Mouse (Mus musculus) midbrain, embryonic 14.5 days (tissue): ENCODE data around the gene Asic5. TPM values are rescaled to one million over a fixed set of nuclear protein-coding genes. Genes with fewer than 3 reads are reported as not detected.

ENCODE experiments used
- ATAC-seq: fragments of 200-750 bp; cut with Nextera tagmentation; 2 replicates; pipeline ENCODE4 v1.8.0; 2017; ENCODE audit warnings: moderate number of reproducible peaks, moderate library complexity; ENCODE audit not compliant: low FRiP score, low TSS enrichment
- DNase-seq: peaks from one replicate; pipeline ENCODE4 v3.0.0-alpha.2; 2015
- H3K27ac ChIP-seq: fragments of 300-500 bp; sonication (generic); replicated peaks from 2 replicates; pipeline ENCODE4 v1.5.1; 2014; ENCODE audit warnings: mild to moderate bottlenecking, low read depth, low read length, moderate library complexity
- H3K27me3 ChIP-seq: fragments of 300-500 bp; sonication (generic); 2 replicates; pipeline ENCODE4 v1.6.1; 2014; ENCODE audit warnings: low read length, control low read depth, mixed read lengths; ENCODE audit not compliant: control insufficient read depth, insufficient read depth
- H3K36me3 ChIP-seq: fragments of 300-500 bp; sonication (generic); 2 replicates; pipeline ENCODE4 v1.6.1; 2014; ENCODE audit warnings: low read length, control low read depth; ENCODE audit not compliant: control insufficient read depth, insufficient read depth
- H3K4me1 ChIP-seq: fragments of 300-500 bp; sonication (generic); 2 replicates; pipeline ENCODE4 v1.6.1; 2014; ENCODE audit warnings: mild to moderate bottlenecking, antibody characterized with exemption, low read length, control low read depth; ENCODE audit not compliant: control insufficient read depth, insufficient read depth
- H3K4me2 ChIP-seq: fragments of 300-500 bp; sonication (generic); 2 replicates; pipeline ENCODE4 v1.6.1; 2014; ENCODE audit warnings: mild to moderate bottlenecking, low read length, moderate library complexity
- H3K4me3 ChIP-seq: fragments of 300-500 bp; sonication (generic); replicated peaks from 2 replicates; pipeline ENCODE4 v1.5.1; 2014; ENCODE audit warnings: low read depth, low read length
- H3K9ac ChIP-seq: fragments of 300-500 bp; sonication (generic); replicated peaks from 2 replicates; pipeline ENCODE4 v1.6.1; 2014; ENCODE audit warnings: mild to moderate bottlenecking, low read length, moderate library complexity
- H3K9me3 ChIP-seq: fragments of 300-500 bp; sonication (generic); 2 replicates; pipeline ENCODE4 v1.6.1; 2016; ENCODE audit warnings: low read length, control low read depth, mixed read lengths; ENCODE audit not compliant: control insufficient read depth
- WGBS: fragments of 180-500 bp; shearing (Covaris S2); extraction: QIAGEN DNeasy Blood & Tissue Kit; methylation state at CpG from one replicate; pipeline ENCODE4 v1.1.7; 2014; 5-methylcytosine and 5-hydroxymethylcytosine counted together
- polyA plus RNA-seq: library from polyadenylated mRNA; unstranded; fragments of >200 nt; fragmentation: Nextera tagmentation; extraction: Ambion mirVana; gene quantifications from 2 replicates; pipeline ENCODE4 v1.2.1, GENCODE M21; 2014

The Asic5 gene
- polyA plus RNA-seq, 1 experiment from 2014 or later: not detected

DNA sequence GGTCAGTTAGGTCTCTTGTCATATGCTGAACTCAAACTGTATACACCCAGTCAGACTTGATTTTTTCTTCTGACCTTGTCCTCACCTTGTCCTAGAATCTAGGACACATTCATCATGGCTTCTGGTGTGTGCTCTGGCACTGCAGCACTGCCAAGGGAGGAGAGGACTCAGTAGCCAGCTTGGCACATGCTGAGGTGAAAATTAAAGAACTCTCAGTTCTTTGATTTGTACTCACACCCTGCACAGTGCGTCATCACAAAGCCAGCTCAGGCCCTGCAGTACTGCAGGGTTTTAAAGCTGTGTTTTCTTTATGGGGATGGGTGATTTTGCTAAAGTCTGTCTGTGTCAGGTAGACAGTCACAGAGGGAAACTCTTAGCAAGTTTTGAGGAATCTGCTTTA lies 45.2 kb downstream of the Asic5 start:
- no peak for ATAC-seq
- 86% methylated on average over 1 of the region's 1 CpGs for WGBS

GRCm38 (mm10) chr3:82029229-82029628 lies 47.1 kb downstream of the Asic5 start:
- Histone ChIP-seq H3K9ac (no peak overlapping the region), H3K27me3 (no peaks in the 10 kb centered on the region), H3K9me3 (no peaks in the 10 kb centered on the region), H3K27ac (no peak overlapping the region), H3K4me3 (no peak overlapping the region), H3K4me1 (no peaks in the 10 kb centered on the region), H3K4me2 (no peak overlapping the region), H3K36me3 (no peaks in the 10 kb centered on the region)
- 1% methylated on average over 3 of the region's 3 CpGs for WGBS
- no peak; the same call in 1 of the 2 replicates for ATAC-seq
- DNase-seq: peak; percentile 81

More for the DNA sequence above, 45.2 kb downstream of the Asic5 start:
- Histone ChIP-seq H3K27me3 (no peaks in the 10 kb centered on the region), H3K9ac (no peak overlapping the region), H3K4me3 (no peak overlapping the region), H3K4me1 (no peaks in the 10 kb centered on the region), H3K27ac (no peak overlapping the region), H3K9me3 (no peaks in the 10 kb centered on the region), H3K36me3 (no peaks in the 10 kb centered on the region), H3K4me2 (no peak overlapping the region)
- no peak for DNase-seq

DNA sequence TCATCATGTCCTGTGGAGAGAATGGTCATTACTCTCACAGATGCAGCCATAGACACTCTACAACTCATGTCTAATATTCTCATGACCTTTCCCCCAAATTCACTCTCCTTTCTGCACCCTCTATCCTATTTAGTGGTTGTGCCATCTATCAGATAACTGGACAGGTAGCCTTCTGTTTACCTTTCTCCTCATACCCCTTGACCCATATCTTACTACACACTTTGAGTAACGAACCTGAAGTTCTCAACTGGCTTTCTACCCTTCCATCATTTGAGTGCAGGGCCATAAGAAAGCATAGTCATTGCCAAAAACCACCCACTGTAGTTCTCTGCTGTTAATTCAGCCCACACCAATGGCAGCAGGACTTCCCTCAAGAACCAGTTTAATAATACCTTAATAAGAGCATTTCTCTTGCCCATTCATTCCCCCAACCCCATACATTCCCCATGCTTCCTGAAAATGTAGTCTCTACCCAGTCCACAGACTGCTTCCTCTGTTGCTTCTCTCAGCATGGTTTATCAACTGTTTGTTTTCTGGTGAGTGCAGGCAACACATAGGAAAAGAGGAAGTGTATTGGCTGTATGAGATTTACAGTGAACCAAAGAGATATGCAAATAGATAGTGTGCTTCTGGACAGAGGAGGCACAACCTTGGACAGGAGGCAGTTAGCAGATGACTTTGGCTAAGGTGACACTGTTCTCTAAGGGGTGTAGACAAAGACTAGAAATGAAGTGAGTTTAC lies 48.1 kb downstream of the Asic5 start:
- 91% methylated on average over 1 of the region's 1 CpGs for WGBS

DNA sequence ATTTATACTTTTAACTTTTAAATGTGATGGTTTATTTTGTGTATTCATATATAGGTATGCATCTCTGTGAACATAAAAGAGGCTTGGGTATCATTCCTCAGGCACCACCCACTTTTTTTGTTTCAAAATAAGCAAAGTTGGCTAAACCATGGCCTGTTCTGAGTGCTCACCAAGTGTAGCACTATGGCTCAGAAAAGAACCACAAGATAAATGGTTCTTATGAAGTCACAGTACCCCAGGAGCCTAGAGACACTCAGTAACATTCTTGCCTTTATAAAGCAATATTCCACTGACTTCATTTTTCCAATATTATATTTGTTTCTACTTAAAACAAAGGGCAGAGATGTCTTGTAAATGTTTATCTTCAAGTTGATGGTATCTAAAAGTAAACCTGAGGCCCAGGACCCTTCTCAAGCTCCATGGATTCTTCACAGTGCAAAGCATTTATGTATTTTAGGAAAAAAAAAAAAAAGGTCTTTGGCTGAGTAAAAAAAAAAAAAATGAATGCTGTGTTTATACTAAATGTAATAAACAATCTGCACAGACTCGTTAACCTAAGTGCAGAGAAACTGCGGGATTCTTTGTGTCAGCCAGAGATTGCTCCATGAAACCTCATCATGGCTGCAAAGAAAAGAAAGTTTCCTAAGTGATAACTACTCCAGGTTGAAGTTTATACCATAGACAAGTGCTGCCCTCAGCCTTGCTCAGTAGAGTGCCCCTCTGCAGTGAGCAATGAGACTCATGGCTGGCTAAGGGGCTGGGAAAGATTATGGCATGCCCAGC lies 54.4 kb downstream of the Asic5 start:
- H3K4me3 ChIP-seq: no peak overlapping the region
- 0 out of 2 replicates have a peak, but pooled peaks cover 4% of the 10 kb centered on the region for H3K36me3 ChIP-seq
- H3K9me3 ChIP-seq: no peaks in the 10 kb centered on the region
- H3K4me2 ChIP-seq: no peak overlapping the region
- H3K27me3 ChIP-seq: no peaks in the 10 kb centered on the region
- DNase-seq: no peak
- WGBS: 88% methylated on average over 2 of the region's 2 CpGs
- no peak overlapping the region for H3K27ac ChIP-seq
- H3K4me1 ChIP-seq: no peaks in the 10 kb centered on the region
- no peak overlapping the region for H3K9ac ChIP-seq
- no peak for ATAC-seq

More for the DNA sequence above, 48.1 kb downstream of the Asic5 start:
- H3K4me2 ChIP-seq: no peak overlapping the region
- H3K4me3 ChIP-seq: no peak overlapping the region
- no peak for ATAC-seq
- no peaks in the 10 kb centered on the region for H3K9me3 ChIP-seq
- DNase-seq: no peak
- no peaks in the 10 kb centered on the region for H3K36me3 ChIP-seq
- no peak overlapping the region for H3K27ac ChIP-seq
- no peaks in the 10 kb centered on the region for H3K27me3 ChIP-seq
- H3K4me1 ChIP-seq: no peaks in the 10 kb centered on the region
- no peak overlapping the region for H3K9ac ChIP-seq

GRCm38 (mm10) chr3:82043676-82044075 lies 61.6 kb downstream of the Asic5 start:
- Histone ChIP-seq H3K36me3 (no peaks in the 10 kb centered on the region), H3K4me3 (no peak overlapping the region), H3K9ac (no peak overlapping the region), H3K27ac (no peak overlapping the region), H3K4me1 (no peaks in the 10 kb centered on the region), H3K27me3 (no peaks in the 10 kb centered on the region), H3K4me2 (no peak overlapping the region), H3K9me3 (no peaks in the 10 kb centered on the region)
- 88% methylated on average over 6 of the region's 6 CpGs for WGBS
- DNase-seq (no peak), ATAC-seq (no peak)

GRCm38 (mm10) chr3:82044902-82045301 lies 62.8 kb downstream of the Asic5 start:
- Histone ChIP-seq H3K4me2 (no peak overlapping the region), H3K27ac (no peak overlapping the region), H3K36me3 (no peaks in the 10 kb centered on the region), H3K4me3 (no peak overlapping the region), H3K27me3 (no peaks in the 10 kb centered on the region), H3K9ac (no peak overlapping the region), H3K9me3 (no peaks in the 10 kb centered on the region), H3K4me1 (0 out of 2 replicates have a peak, but pooled peaks cover 4% of the 10 kb centered on the region)
- no peak for ATAC-seq
- no peak for DNase-seq
- 97% methylated on average over 5 of the region's 5 CpGs for WGBS

DNA sequence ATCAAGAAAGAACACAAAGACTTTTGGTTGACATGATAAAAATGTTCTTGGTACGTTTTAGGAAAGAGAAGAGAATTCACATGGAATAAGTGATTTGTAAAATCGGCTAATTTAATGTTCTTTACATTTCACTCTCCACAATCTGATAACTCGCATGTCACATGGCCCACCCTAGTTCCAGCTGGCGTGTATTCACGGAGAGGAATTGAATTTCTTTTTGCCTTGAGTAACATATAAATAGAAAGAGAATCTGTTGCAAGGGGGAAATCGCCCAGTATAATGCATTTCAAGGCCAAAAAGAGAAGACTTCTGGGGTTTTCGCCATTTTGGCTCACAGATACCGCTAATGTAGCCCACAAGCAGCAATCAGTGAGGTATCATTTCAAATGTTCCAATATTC lies 64.0 kb downstream of the Asic5 start:
- DNase-seq (no peak), ATAC-seq (no peak)
- Histone ChIP-seq H3K27ac (no peak overlapping the region), H3K4me1 (0 out of 2 replicates have a peak, but pooled peaks cover 4% of the 10 kb centered on the region), H3K4me3 (no peak overlapping the region), H3K27me3 (no peaks in the 10 kb centered on the region), H3K9ac (no peak overlapping the region), H3K9me3 (no peaks in the 10 kb centered on the region), H3K36me3 (no peaks in the 10 kb centered on the region), H3K4me2 (no peak overlapping the region)
- 93% methylated on average over 8 of the region's 8 CpGs for WGBS

DNA sequence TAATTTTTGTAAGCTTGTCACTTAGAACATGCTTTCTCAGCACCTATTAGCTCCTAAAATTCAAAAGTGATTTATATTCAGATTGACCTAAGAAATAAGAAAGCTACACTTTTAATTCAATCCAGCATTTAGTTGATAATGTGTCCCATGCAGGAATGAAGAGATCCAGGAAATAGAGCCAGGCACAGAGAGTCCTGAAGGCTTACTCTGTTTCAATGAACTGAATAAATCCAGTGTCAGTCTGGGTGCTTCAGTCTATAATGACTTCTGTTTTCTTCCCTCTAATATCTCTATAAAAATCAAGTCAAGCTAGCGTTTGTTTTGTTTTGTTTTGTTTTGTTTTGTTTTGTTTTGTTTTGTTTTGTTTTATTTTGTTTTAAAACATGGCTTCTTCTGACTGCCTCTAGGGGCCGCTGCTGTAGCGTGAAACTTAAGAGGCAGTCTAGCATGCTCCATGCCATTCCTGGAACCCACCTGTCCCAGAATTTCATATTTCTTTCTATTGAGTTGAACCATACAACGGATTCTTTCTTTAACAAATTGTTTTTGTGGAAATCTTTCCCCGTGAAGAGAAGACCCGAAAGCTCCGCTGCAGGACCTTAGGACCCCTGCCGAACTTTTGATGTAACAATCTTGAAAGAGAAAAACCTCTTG lies 65.1 kb downstream of the Asic5 start:
- WGBS: 28% methylated on average over 8 of the region's 8 CpGs
- no peak overlapping the region for H3K4me3 ChIP-seq
- 0 out of 2 replicates have a peak, but pooled peaks cover 4% of the 10 kb centered on the region for H3K4me1 ChIP-seq
- no peaks in the 10 kb centered on the region for H3K27me3 ChIP-seq
- ATAC-seq (peak; percentile 74), DNase-seq (peak; percentile 83)
- H3K27ac ChIP-seq: no peak overlapping the region
- H3K9me3 ChIP-seq: no peaks in the 10 kb centered on the region
- no peaks in the 10 kb centered on the region for H3K36me3 ChIP-seq
- no peak overlapping the region for H3K4me2 ChIP-seq
- no peak overlapping the region for H3K9ac ChIP-seq
